Mouse (Mus musculus) embryo, embryonic 10.5 days (tissue): ENCODE measurements at regions not wholly inside any gene's neighbourhood (a gene's known extent, or its start where the extent isn't known, plus 50 kb on each side); places are given as distances from the start of the nearest gene placed in this dataset.

Experiments used
- DNase-seq: peaks from one replicate; pipeline ENCODE4 v3.0.0-alpha.2; 2015; ENCODE audit warnings: low spot score

GRCm38 (mm10) chr15:36888351-36889069 is 119.1 kb downstream of the Zfp706 start:
- DNase-seq = no peak

DNA sequence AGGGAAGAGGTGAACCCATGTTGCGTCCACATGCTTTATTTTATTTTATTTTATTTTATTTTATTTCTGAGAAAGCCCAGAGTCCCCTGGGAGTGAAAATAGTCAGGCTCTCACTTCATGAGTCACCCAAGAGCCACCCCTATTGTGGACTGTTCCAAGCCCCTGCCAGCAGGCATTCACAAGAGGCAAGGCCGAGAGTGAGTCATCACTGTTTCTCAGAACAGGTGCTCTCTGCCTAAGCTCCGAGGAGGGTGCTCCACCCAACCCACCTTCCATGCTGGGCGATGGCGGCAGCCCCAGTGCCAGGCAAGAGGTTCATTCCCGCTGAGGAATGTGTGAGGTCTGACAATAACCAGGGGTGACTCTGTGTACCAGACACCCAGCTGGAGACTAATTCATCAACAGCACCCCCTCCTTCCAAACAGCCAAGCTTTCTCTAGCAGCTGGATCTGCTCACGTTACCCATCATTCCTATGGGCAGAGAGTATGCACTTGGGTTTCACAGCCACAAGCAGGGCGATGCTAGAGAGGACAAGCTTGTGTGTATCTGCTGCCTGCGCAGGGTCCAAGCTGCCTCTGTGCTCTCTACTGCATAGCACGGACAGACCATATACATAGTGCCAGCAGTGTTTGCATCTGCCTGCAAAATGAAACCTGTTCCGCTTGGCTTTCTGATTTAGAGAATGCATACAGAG is 122.8 kb downstream of the Zfp706 start:
- no peak for DNase-seq

DNA sequence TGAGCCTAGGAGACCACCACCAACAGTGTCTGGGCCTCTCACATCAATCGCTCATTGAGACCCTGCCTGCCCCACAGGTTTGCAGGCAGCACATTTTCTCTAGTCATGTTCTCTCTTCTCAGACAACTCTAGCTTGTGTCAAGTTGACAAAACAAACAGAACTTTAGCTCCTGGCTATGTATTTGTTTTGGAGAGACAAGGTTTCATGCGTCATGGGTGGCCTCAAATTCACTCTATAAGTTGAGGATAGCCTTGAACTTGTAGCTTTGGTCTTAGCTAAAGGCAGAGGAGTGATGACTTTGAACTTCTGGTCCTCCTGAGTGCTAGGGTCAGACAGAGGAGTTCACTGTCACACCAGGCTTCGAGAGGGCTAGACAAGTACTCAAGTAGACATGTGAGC is 123.5 kb downstream of the Zfp706 start:
- no peak for DNase-seq

GRCm38 (mm10) chr15:36883156-36883555 is 124.4 kb downstream of the Zfp706 start:
- DNase-seq = no peak

DNA sequence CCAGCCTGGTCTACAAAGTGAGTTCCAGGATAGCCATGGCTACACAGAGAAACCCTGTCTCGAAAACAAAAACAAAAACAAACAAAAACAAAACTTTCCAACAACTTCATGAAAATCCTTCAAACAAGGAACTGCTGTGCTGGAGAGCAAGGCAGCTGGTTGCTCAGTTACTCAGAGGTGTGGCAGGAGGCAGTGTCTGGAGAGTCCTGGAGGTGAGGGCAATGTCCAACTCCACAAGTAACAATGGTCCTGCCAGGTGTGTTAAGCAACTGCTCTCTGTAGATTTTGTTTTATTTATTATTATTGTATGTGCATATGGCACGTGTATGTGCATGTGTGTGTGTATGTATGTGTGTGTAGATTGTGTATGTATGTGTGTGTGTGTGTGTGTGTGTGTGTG is 126.0 kb downstream of the Zfp706 start:
- DNase-seq = no peak

DNA sequence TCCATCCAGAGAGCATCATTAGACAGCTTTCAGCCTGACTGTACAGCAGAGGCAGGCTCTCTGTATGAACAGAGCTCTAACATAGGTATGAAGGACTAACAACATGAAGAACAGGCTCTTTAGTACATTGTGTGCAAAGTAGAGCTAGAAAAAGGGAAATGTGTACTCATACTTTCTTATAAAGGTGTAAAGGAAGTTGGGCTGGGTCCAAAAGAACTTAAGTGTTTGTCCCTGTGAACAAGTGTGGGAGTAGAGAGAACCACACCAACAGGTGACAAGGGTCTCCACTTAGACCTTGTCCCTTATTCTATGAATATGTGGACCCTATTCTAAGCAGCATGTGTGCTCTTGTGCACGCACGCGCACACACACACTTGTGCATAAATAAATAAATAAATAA is 127.0 kb downstream of the Zfp706 start:
- DNase-seq = no peak

- no peak for DNase-seq
Observed at GRCm38 (mm10) chr15:36879587-36879986, 128.0 kb downstream of the Zfp706 start.

DNA sequence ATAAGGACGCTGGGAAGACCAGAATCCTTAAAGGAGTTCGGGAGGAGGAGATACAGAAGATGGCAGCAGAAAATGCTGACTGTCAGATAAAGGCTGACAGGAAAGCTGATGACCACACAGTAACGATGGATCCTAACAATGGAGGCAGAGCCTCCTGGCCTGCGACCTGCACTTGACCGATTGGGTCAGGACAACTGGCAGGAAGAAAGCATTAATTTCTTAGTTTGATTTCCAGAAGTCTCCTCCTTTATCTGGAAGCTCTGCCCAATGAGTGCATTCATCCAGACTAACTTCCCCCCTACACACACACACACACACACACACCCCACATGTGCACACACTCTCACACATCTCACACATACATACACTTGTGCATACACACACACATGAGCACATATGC is 128.6 kb downstream of the Zfp706 start:
- no peak for DNase-seq

DNA sequence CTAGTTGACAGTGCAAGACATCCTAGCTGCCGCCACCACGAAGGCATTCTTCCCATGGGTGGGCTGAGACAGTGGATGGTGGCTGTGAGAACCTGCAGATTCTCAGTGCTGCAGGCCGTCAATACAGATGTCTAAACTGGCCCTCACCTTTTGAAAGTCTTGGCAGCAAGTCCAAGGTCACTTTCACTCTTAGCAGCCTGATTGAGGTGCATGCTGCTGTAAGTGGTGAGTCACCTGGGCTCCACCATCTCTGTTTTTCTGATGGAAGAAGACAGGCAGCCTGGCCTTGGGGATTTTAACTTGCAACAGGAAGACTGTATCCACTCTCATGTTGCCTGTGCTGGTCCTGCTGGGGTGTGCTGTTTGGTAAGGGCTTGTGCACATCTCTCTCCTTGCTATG is 129.3 kb downstream of the Zfp706 start:
- no peak for DNase-seq

- DNase-seq = peak; percentile 38
Observed at GRCm38 (mm10) chr15:36877501-36877900, 130.1 kb downstream of the Zfp706 start.

GRCm38 (mm10) chr15:36875980-36876778 is 131.4 kb downstream of the Zfp706 start:
- DNase-seq = no peak

DNA sequence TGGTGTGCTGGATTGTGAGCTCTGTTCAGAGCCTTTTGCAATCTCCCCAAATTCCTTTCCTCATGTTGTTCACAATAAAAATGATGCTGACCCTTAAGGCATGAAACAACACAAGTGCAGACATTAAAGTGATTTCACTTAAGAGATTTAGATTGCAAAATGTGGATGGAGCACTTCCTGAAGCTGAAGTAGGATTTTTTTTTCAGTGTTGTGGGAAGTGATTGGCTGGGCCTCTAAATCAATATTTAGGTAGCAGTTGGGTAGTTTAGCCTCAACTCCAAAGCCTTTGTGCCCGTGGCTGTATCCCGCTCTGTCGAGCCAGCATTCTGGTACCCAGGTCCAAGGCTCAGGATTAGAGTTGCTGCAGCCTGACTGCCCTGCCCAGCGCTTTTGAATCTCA is 133.0 kb downstream of the Zfp706 start:
- no peak for DNase-seq

DNA sequence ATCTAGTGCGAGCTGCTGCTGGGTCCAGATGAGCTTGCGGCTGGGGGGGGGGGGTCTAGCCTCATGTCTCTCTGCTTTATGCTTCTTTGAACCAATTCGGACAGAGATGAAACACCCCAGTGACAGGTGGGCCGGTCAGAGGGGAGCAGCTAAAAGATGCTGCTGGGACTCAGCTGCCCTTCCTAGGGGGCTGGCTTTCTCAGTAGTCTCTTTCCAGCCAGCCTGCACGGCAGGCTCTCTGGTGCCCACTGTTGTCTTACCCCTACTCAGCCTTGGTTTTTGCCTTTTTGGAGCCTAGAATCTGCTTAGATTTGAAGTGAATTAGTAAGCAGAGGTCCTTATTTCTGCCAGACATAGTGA is 133.7 kb downstream of the Zfp706 start:
- DNase-seq = no peak

DNA sequence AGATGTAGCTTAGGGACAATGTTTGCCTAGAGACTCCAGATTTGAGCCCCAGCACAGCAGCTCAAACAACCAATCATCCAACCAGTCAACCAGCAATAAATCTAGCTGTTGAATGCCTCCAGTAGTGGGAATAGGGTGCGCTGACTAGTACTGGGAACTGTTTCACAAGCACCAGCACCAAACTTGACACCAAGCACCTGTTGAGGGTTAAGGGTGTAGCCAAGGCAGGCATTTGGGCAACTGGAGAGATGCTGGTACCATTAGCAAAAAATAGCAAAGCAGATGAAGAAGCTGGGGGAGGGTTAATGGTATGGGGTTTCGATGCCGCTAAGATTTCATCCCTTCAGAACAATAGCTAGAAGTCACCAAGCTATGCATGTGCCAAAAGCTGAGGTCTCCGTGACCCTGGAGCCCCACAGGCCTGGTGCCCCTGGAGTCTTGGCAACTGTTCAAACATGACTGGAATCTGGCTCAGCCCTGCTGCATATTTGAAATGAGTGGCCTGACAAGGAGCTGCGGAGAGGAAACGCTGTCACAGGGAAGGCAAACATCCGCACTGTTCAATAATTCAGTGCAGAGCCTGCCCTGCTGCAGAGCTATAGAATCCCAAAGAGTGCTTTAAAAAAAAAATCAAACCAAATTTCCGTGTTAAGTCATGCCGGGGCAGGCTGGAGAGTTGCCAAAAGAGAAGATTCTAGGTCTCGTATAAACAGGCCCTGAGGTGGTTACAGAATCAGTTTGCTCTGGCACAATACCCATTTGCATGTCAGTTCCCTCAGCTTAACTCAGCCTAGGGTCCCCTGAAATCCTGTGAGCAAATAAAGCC is 134.3 kb downstream of the Zfp706 start:
- peak; percentile 70 for DNase-seq

- no peak for DNase-seq
Observed at GRCm38 (mm10) chr15:36872566-36872965, 135.0 kb downstream of the Zfp706 start.

DNA sequence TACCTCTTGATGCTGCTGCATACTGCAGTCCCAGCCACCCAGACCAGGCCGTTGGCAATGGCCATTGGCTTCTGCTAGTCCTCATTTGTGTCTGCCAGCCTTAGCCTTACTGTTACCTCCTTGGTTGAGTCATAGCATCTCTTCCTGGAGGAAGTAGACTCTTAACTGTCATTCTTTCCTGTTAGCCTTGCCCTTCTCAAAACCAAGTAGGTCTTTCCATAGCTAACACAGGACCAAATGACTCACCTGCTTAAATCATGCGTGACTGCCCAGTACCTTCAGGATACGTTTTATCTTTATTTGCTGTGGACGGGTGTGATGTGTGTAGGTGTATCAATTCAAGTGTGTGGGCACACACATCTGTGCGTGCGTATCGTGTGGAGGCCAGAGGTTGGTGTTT is 136.9 kb downstream of the Zfp706 start:
- DNase-seq = no peak

- no peak for DNase-seq
Observed at GRCm38 (mm10) chr15:36870094-36870493, 137.5 kb downstream of the Zfp706 start.

DNA sequence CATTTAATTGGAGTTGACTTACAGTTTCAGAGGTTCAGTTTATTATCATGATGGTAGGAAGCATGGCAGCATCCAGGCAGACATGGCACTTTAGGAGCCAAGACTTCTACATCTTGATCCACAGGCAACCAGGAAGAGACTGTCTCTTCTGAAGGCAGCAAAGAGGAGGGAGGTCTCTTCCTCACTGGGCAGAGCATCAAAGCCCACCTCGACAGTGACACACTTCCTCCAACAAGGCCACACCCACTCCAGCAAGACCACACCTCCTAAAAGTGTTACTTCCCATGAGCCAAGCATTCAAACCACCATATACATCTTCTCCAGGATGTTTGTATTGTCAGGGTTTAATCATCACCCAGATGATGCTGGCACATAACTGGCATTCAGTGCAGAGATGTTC is 141.5 kb downstream of the Zfp706 start:
- DNase-seq = no peak

DNA sequence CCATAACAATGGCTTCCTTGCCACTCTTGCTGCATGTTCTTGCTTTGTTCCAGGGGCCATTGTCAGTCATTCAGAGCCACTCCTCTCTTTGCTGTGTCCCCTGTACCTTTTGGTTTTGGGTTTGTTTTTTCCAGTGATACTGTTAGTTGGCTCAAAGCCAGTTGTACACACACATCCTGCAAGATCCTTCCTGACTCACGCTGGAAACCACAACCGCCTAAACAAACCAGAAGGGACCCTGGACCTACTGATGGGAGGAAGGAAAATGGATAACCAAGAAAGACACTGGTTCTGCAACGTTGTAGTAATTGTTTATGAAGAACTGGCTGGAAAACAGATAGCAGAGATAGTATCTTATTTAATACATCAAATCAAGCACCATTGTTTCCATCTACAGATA is 142.2 kb downstream of the Zfp706 start:
- no peak for DNase-seq

GRCm38 (mm10) chr15:36864046-36864445 is 143.5 kb downstream of the Zfp706 start:
- no peak for DNase-seq

GRCm38 (mm10) chr15:36858711-36859110 is 148.9 kb downstream of the Zfp706 start:
- no peak for DNase-seq

DNA sequence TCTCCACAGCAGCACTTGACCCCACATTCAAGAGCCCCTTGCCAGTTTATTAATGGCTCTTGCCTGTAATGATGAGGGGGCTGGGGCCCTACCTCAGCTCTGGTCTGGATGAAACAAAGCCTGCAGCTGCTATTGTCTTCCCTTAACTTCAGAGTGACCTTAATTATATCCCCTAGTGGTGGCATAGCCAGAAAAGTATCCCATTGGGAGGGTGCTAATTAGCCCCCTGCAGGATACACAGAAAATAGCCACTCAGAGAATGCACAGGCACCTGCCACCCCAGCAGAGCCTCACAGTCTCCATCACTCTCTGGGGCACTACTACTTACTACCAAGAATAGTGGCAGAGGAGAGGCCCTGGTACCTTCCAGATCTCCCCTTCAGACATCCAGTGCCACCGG is 150.0 kb downstream of the Zfp706 start:
- no peak for DNase-seq
